Mouse (Mus musculus): Measurements from ENCODE around the gene Nadsyn1.

The Nadsyn1 gene

GRCm38 (mm10) chr7:143755357-143756124 is 67.1 kb downstream of the Nadsyn1 start:
- 75% methylated on average over 9 of the region's 9 CpGs for WGBS

GRCm38 (mm10) chr7:143753990-143754715 is 68.5 kb downstream of the Nadsyn1 start:
- 62% methylated on average over 5 of the region's 5 CpGs for WGBS

GRCm38 (mm10) chr7:143752606-143753005 is 70.0 kb downstream of the Nadsyn1 start:
- 87% methylated on average over 3 of the region's 3 CpGs for WGBS

GRCm38 (mm10) chr7:143752056-143752455 is 70.6 kb downstream of the Nadsyn1 start:
- WGBS: 80% methylated on average over 4 of the region's 4 CpGs

- 79% methylated on average over 1 of the region's 1 CpGs for WGBS
Observed at GRCm38 (mm10) chr7:143751380-143751779, 71.3 kb downstream of the Nadsyn1 start.

GRCm38 (mm10) chr7:143749045-143749444 is 73.6 kb downstream of the Nadsyn1 start:
- WGBS: 76% methylated on average over 3 of the region's 3 CpGs

- WGBS: 3% methylated on average over 16 of the region's 16 CpGs
Observed at GRCm38 (mm10) chr7:143748041-143748868, 74.4 kb downstream of the Nadsyn1 start.
